Mouse (Mus musculus) liver, postnatal 0 days (tissue): Measurements from ENCODE around the gene Pik3r6. TPM values are rescaled to one million over a fixed set of nuclear protein-coding genes. Genes with fewer than 3 reads are reported as not detected.

Experiments used
- ATAC-seq: fragments of 200-750 bp; cut with Nextera tagmentation; 2 replicates; pipeline ENCODE4 v1.8.0; 2017; ENCODE audit warnings: mild to moderate bottlenecking, moderate library complexity
- DNase-seq: peaks from one replicate; pipeline ENCODE4 v3.0.0-alpha.2; 2016
- H3K27ac ChIP-seq: fragments of 300-500 bp; sonication (generic); 2 replicates; pipeline ENCODE4 v1.5.1; 2014; ENCODE audit warnings: antibody characterized with exemption, moderate library complexity, mild to moderate bottlenecking, low read depth
- H3K27me3 ChIP-seq: fragments of 300-500 bp; sonication (generic); 2 replicates; pipeline ENCODE4 v1.6.1; 2014; ENCODE audit warnings: low read length, control low read depth, mixed read lengths; ENCODE audit not compliant: insufficient read depth
- H3K36me3 ChIP-seq: fragments of 300-500 bp; sonication (generic); replicated peaks from 2 replicates; pipeline ENCODE4 v1.6.1; 2014; ENCODE audit warnings: mild to moderate bottlenecking, control low read depth, low read length, moderate library complexity, mixed read lengths; ENCODE audit not compliant: insufficient read depth
- H3K4me1 ChIP-seq: fragments of 300-500 bp; sonication (generic); 2 replicates; pipeline ENCODE4 v1.6.1; 2014; ENCODE audit warnings: antibody characterized with exemption, mild to moderate bottlenecking, control low read depth; ENCODE audit not compliant: insufficient read depth
- H3K4me2 ChIP-seq: fragments of 300-500 bp; sonication (generic); 2 replicates; pipeline ENCODE4 v1.6.1; 2014; ENCODE audit warnings: low read depth, mild to moderate bottlenecking, low read length, moderate library complexity, mixed read lengths
- H3K4me3 ChIP-seq: fragments of 300-500 bp; sonication (generic); 2 replicates; pipeline ENCODE4 v1.5.1; 2014; ENCODE audit warnings: low read depth, low read length
- H3K9ac ChIP-seq: fragments of 300-500 bp; sonication (generic); replicated peaks from 2 replicates; pipeline ENCODE4 v1.6.1; 2014; ENCODE audit warnings: mild to moderate bottlenecking, moderate library complexity
- H3K9me3 ChIP-seq: fragments of 300-500 bp; sonication (generic); 2 replicates; pipeline ENCODE4 v1.6.1; 2016; ENCODE audit warnings: mild to moderate bottlenecking, control low read depth, low read length, mixed read lengths
- CTCF ChIP-seq: sonication (generic); IDR thresholded peaks from 2 replicates; pipeline ENCODE4 v1.5.1; 2016; ENCODE audit warnings: antibody characterized with exemption, low read depth
- EP300 ChIP-seq: IDR thresholded peaks from 2 replicates; pipeline ENCODE4 v1.6.1; 2016; ENCODE audit warnings: antibody characterized with exemption, low read depth, mild to moderate bottlenecking
- WGBS: fragments of 180-500 bp; shearing (Covaris S2); extraction: QIAGEN DNeasy Blood & Tissue Kit; methylation state at CpG from one replicate; pipeline ENCODE4 v1.1.7; 2014; ENCODE audit not compliant: insufficient replicate concordance; 5-methylcytosine and 5-hydroxymethylcytosine counted together
- polyA plus RNA-seq: library from polyadenylated mRNA; unstranded; fragments of >200 nt; fragmentation: Nextera tagmentation; extraction: Ambion mirVana; gene quantifications from 2 replicates; pipeline ENCODE4 v1.2.1, GENCODE M21; 2015

Pik3r6 gene
- polyA plus RNA-seq, 1 experiment from 2014 or later, result 2.5 TPM

- 83% methylated on average over 6 of the region's 6 CpGs for WGBS
- H3K4me2 ChIP-seq, result no peak overlapping the region
- no peak for TF ChIP-seq CTCF
- TF ChIP-seq EP300, result no peak
Observed at GRCm38 (mm10) chr11:68533971-68534475, 31.2 kb downstream of the Pik3r6 start.

GRCm38 (mm10) chr11:68536026-68536425 lies 33.2 kb downstream of the Pik3r6 start:
- DNase-seq (no peak), ATAC-seq (no peak)
- H3K27me3 ChIP-seq, result no peaks in the 10 kb centered on the region
- H3K36me3 ChIP-seq, result no peaks in the 10 kb centered on the region
- H3K4me1 ChIP-seq, result peaks cover 3% of the 10 kb centered on the region; the same call in 1 of the 2 replicates
- TF ChIP-seq EP300, result no peak
- no peak for TF ChIP-seq CTCF
- no peak overlapping the region for H3K4me3 ChIP-seq
- no peak overlapping the region for H3K27ac ChIP-seq
- H3K9ac ChIP-seq, result no peak overlapping the region
- 65% methylated on average over 4 of the region's 4 CpGs for WGBS
- H3K9me3 ChIP-seq, result no peaks in the 10 kb centered on the region
- no peak overlapping the region for H3K4me2 ChIP-seq

More at GRCm38 (mm10) chr11:68533971-68534475, 31.2 kb downstream of the Pik3r6 start:
- Histone ChIP-seq H3K4me1 (no peaks in the 10 kb centered on the region), H3K9me3 (no peaks in the 10 kb centered on the region), H3K36me3 (no peaks in the 10 kb centered on the region), H3K27ac (no peak overlapping the region), H3K4me3 (no peak overlapping the region), H3K9ac (no peak overlapping the region), H3K27me3 (no peaks in the 10 kb centered on the region)
- DNase-seq, result no peak
- ATAC-seq, result no peak

DNA sequence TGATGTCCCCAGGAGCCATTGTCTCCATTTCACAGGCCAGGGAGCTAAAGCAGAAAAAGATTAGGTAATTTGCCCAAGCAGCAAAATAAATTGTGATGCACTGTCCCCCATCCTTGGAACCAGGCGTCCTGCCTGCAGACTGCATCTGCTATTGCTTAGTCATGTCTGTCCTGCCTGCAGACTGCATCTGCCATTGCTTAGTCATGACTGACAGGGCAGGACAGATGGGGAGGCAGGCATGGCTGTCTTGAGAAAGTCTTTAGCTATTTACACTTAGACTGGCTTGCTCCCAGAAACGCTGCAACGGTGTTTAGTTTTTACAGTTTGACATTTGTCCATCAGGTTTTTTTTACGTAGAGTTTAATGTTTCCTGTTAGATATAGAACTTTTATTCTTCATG lies 33.6 kb downstream of the Pik3r6 start:
- Histone ChIP-seq H3K36me3 (no peaks in the 10 kb centered on the region), H3K4me2 (no peak overlapping the region), H3K27me3 (no peaks in the 10 kb centered on the region), H3K9me3 (no peaks in the 10 kb centered on the region), H3K4me3 (no peak overlapping the region), H3K9ac (no peak overlapping the region), H3K27ac (no peak overlapping the region), H3K4me1 (peaks cover 3% of the 10 kb centered on the region; the same call in 1 of the 2 replicates)
- ATAC-seq, result no peak
- TF ChIP-seq EP300, result no peak
- TF ChIP-seq CTCF, result no peak
- no peak for DNase-seq
- WGBS, result 58% methylated on average over 4 of the region's 4 CpGs

- H3K4me1 ChIP-seq, result peaks cover 3% of the 10 kb centered on the region; the same call in 1 of the 2 replicates
- no peak for TF ChIP-seq EP300
- TF ChIP-seq CTCF, result no peak
- no peak overlapping the region for H3K27ac ChIP-seq
- no peaks in the 10 kb centered on the region for H3K27me3 ChIP-seq
- H3K9ac ChIP-seq, result no peak overlapping the region
- no peaks in the 10 kb centered on the region for H3K36me3 ChIP-seq
- 75% methylated on average over 5 of the region's 5 CpGs for WGBS
- no peak for DNase-seq
- no peak overlapping the region for H3K4me3 ChIP-seq
- H3K9me3 ChIP-seq, result no peaks in the 10 kb centered on the region
- ATAC-seq, result no peak
- no peak overlapping the region for H3K4me2 ChIP-seq
Observed at GRCm38 (mm10) chr11:68539621-68540020, 36.8 kb downstream of the Pik3r6 start.

DNA sequence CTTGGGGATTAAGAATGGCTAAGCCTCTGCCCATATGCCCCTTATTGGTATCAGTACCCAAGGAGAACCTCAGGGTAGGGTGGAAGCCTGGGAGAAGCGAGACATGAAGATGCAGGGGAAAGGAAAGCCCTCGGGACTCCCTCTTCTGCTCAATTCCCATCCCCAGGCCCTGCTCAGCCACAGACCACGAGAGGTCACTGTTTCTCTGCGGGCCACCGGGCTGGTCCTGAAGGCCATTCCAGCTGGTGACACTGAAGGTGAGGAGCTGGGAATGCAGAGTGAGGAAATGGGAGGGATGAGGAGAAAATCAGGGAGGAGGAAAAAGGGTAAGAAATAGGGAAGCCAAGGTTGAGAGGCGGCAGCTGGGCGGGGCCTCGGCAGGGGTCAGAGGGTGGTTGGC lies 41.7 kb downstream of the Pik3r6 start:
- H3K36me3 ChIP-seq, result no peaks in the 10 kb centered on the region
- no peak for ATAC-seq
- no peak overlapping the region for H3K4me3 ChIP-seq
- H3K9ac ChIP-seq, result no peak overlapping the region
- peaks cover 3% of the 10 kb centered on the region; the same call in 1 of the 2 replicates for H3K4me1 ChIP-seq
- WGBS, result 31% methylated on average over 8 of the region's 8 CpGs
- no peaks in the 10 kb centered on the region for H3K27me3 ChIP-seq
- no peak for DNase-seq
- H3K4me2 ChIP-seq, result no peak overlapping the region
- no peak overlapping the region for H3K27ac ChIP-seq
- TF ChIP-seq EP300 (no peak), CTCF (peak; percentile 66)
- no peaks in the 10 kb centered on the region for H3K9me3 ChIP-seq

DNA sequence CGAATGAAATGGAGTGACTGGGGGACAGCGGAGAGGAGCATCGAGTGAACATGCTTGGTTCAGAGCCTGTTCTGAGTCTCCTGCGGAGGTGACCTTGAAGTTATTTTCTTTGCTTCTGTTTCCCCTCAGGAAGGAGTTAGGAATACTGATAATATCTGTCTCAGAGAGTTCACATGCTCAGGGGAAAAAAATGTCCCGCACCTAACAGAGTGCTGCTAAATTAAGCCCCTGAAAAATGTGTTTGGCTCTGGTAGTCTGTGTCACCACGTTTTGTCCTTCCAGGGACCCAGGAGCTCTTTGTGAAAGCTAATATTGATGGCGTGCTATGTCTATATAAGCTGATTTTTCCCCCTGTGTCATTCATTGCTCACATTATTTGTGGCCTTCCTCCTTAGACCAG lies 42.4 kb downstream of the Pik3r6 start:
- Histone ChIP-seq H3K4me3 (no peak overlapping the region), H3K27ac (no peak overlapping the region), H3K9me3 (no peaks in the 10 kb centered on the region), H3K4me2 (no peak overlapping the region), H3K36me3 (no peaks in the 10 kb centered on the region), H3K4me1 (peaks cover 3% of the 10 kb centered on the region; the same call in 1 of the 2 replicates), H3K27me3 (no peaks in the 10 kb centered on the region), H3K9ac (no peak overlapping the region)
- TF ChIP-seq EP300 (no peak), CTCF (no peak)
- DNase-seq (no peak), ATAC-seq (no peak)
- WGBS, result 57% methylated on average over 7 of the region's 7 CpGs

GRCm38 (mm10) chr11:68545682-68546222 lies 42.9 kb downstream of the Pik3r6 start:
- Histone ChIP-seq H3K9ac (no peak overlapping the region), H3K4me3 (no peak overlapping the region), H3K27ac (no peak overlapping the region), H3K4me1 (peaks cover 3% of the 10 kb centered on the region; the same call in 1 of the 2 replicates), H3K9me3 (no peaks in the 10 kb centered on the region), H3K27me3 (no peaks in the 10 kb centered on the region), H3K4me2 (no peak overlapping the region), H3K36me3 (no peaks in the 10 kb centered on the region)
- DNase-seq (no peak), ATAC-seq (no peak)
- TF ChIP-seq CTCF (no peak), EP300 (no peak)
- WGBS, result 68% methylated on average over 8 of the region's 8 CpGs
